Mouse (Mus musculus): ENCODE results near the gene Gnl2. TPM values are rescaled to one million over a fixed set of nuclear protein-coding genes. Genes with fewer than 3 reads are reported as not detected.
A peak's percentile ranks its signal among the peaks of the same experiment; 100 is the strongest.

The Gnl2 gene
- polyA plus RNA-seq, 1 experiment from 2014 or later = 85.7 TPM

- peak; percentile 99 for ATAC-seq
- H3K9ac ChIP-seq (ENCODE audit: low read depth, low read length) = peak overlapping the region; percentile 91
- no peaks in the 10 kb centered on the region for H3K9me3 ChIP-seq (ENCODE audit: control insufficient read depth, low read length)
- WGBS = under 1% methylated on average over 50 of the region's 50 CpGs
- H3K27me3 ChIP-seq (replicated peaks; ENCODE audit: control insufficient read depth, insufficient read depth, low read length) = no peaks in the 10 kb centered on the region
- no peaks in the 10 kb centered on the region for H3K36me3 ChIP-seq (ENCODE audit: control insufficient read depth, insufficient read depth, low read length)
- peak overlapping the region; percentile 72 for H3K27ac ChIP-seq (ENCODE audit: low read depth, low read length)
- peak overlapping the region; percentile 99 for H3K4me3 ChIP-seq (ENCODE audit: low read length)
- H3K4me2 ChIP-seq (ENCODE audit: low read length) = peak overlapping the region; percentile 97
- peaks cover 12% of the 10 kb centered on the region for H3K4me1 ChIP-seq (ENCODE audit: control insufficient read depth, insufficient read depth, low read depth, low read length)
Measured at GRCm38 (mm10) chr4:125029891-125030614, 13.7 kb downstream of the Gnl2 start.

DNA sequence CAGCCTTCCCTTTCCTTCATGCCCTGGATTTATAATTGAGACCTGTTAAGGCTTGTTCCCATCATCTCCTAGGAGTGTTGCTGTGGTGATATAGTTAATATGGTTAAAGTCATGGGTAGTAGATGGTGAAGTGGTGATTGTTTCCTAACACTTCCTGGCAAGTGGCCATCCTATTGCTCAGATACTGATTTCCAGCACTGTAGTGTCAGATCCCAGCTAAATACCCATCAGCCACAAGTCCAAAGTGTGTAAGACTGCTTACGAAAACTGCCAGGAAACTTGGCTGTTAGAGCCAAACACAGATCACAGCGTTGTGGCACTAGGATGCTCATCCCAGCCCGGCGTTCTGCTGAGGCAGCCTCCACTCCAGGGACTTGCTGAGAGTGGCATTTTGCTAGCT, 18.0 kb downstream of the Gnl2 start:
- 85% methylated on average over 4 of the region's 4 CpGs for WGBS

GRCm38 (mm10) chr4:125044454-125044853, 28.1 kb downstream of the Gnl2 start:
- Histone ChIP-seq H3K9ac (ENCODE audit: low read depth, low read length) (no peak overlapping the region), H3K4me1 (ENCODE audit: control insufficient read depth, insufficient read depth, low read depth, low read length) (no peaks in the 10 kb centered on the region), H3K27me3 (replicated peaks; ENCODE audit: control insufficient read depth, insufficient read depth, low read length) (no peaks in the 10 kb centered on the region), H3K36me3 (ENCODE audit: control insufficient read depth, insufficient read depth, low read length) (peaks cover 61% of the 10 kb centered on the region), H3K4me2 (ENCODE audit: low read length) (no peak overlapping the region), H3K27ac (ENCODE audit: low read depth, low read length) (no peak overlapping the region), H3K4me3 (ENCODE audit: low read length) (no peak overlapping the region), H3K9me3 (ENCODE audit: control insufficient read depth, low read length) (no peaks in the 10 kb centered on the region)
- 92% methylated on average over 7 of the region's 7 CpGs for WGBS
- ATAC-seq = no peak

More for the DNA sequence above, 18.0 kb downstream of the Gnl2 start:
- no peaks in the 10 kb centered on the region for H3K27me3 ChIP-seq (replicated peaks; ENCODE audit: control insufficient read depth, insufficient read depth, low read length)
- peaks cover 5% of the 10 kb centered on the region; the same call in 1 of the 2 replicates for H3K36me3 ChIP-seq (ENCODE audit: control insufficient read depth, insufficient read depth, low read length)
- H3K4me1 ChIP-seq (ENCODE audit: control insufficient read depth, insufficient read depth, low read depth, low read length) = peaks cover 11% of the 10 kb centered on the region
- no peaks in the 10 kb centered on the region for H3K9me3 ChIP-seq (ENCODE audit: control insufficient read depth, low read length)
- ATAC-seq = no peak
- no peak overlapping the region for H3K4me2 ChIP-seq (ENCODE audit: low read length)
- H3K27ac ChIP-seq (ENCODE audit: low read depth, low read length) = no peak overlapping the region
- no peak overlapping the region for H3K9ac ChIP-seq (ENCODE audit: low read depth, low read length)
- no peak overlapping the region for H3K4me3 ChIP-seq (ENCODE audit: low read length)

GRCm38 (mm10) chr4:125055385-125055784, 39.0 kb downstream of the Gnl2 start:
- H3K4me1 ChIP-seq (ENCODE audit: control insufficient read depth, insufficient read depth, low read depth, low read length) = no peaks in the 10 kb centered on the region; the same call in 1 of the 2 replicates
- WGBS = 95% methylated on average over 9 of the region's 9 CpGs
- no peaks in the 10 kb centered on the region for H3K9me3 ChIP-seq (ENCODE audit: control insufficient read depth, low read length)
- no peaks in the 10 kb centered on the region for H3K27me3 ChIP-seq (replicated peaks; ENCODE audit: control insufficient read depth, insufficient read depth, low read length)
- peaks cover 35% of the 10 kb centered on the region for H3K36me3 ChIP-seq (ENCODE audit: control insufficient read depth, insufficient read depth, low read length)
- H3K4me2 ChIP-seq (ENCODE audit: low read length) = no peak overlapping the region
- no peak overlapping the region for H3K4me3 ChIP-seq (ENCODE audit: low read length)
- no peak overlapping the region for H3K27ac ChIP-seq (ENCODE audit: low read depth, low read length)
- H3K9ac ChIP-seq (ENCODE audit: low read depth, low read length) = no peak overlapping the region
- no peak for ATAC-seq

- Histone ChIP-seq H3K27ac (ENCODE audit: low read depth, low read length) (no peak overlapping the region), H3K36me3 (ENCODE audit: control insufficient read depth, insufficient read depth, low read length) (peaks cover 31% of the 10 kb centered on the region), H3K4me2 (ENCODE audit: low read length) (no peak overlapping the region), H3K9ac (ENCODE audit: low read depth, low read length) (no peak overlapping the region), H3K4me3 (ENCODE audit: low read length) (no peak overlapping the region), H3K4me1 (ENCODE audit: control insufficient read depth, insufficient read depth, low read depth, low read length) (no peaks in the 10 kb centered on the region; the same call in 1 of the 2 replicates), H3K9me3 (ENCODE audit: control insufficient read depth, low read length) (no peaks in the 10 kb centered on the region), H3K27me3 (replicated peaks; ENCODE audit: control insufficient read depth, insufficient read depth, low read length) (no peaks in the 10 kb centered on the region)
- WGBS = 91% methylated on average over 4 of the region's 4 CpGs
- ATAC-seq = no peak
Measured at GRCm38 (mm10) chr4:125056476-125056875, 40.1 kb downstream of the Gnl2 start.

- Histone ChIP-seq H3K27me3 (replicated peaks; ENCODE audit: control insufficient read depth, insufficient read depth, low read length) (no peaks in the 10 kb centered on the region), H3K9me3 (ENCODE audit: control insufficient read depth, low read length) (no peaks in the 10 kb centered on the region), H3K36me3 (ENCODE audit: control insufficient read depth, insufficient read depth, low read length) (peaks cover 26% of the 10 kb centered on the region), H3K27ac (ENCODE audit: low read depth, low read length) (no peak overlapping the region), H3K4me1 (ENCODE audit: control insufficient read depth, insufficient read depth, low read depth, low read length) (no peaks in the 10 kb centered on the region; the same call in 1 of the 2 replicates), H3K9ac (ENCODE audit: low read depth, low read length) (no peak overlapping the region), H3K4me3 (ENCODE audit: low read length) (no peak overlapping the region), H3K4me2 (ENCODE audit: low read length) (no peak overlapping the region)
- no peak for ATAC-seq
- WGBS = 68% methylated on average over 3 of the region's 3 CpGs
Measured at GRCm38 (mm10) chr4:125057273-125057672, 40.9 kb downstream of the Gnl2 start.

GRCm38 (mm10) chr4:125058033-125058432, 41.6 kb downstream of the Gnl2 start:
- 61% methylated on average over 5 of the region's 5 CpGs for WGBS

DNA sequence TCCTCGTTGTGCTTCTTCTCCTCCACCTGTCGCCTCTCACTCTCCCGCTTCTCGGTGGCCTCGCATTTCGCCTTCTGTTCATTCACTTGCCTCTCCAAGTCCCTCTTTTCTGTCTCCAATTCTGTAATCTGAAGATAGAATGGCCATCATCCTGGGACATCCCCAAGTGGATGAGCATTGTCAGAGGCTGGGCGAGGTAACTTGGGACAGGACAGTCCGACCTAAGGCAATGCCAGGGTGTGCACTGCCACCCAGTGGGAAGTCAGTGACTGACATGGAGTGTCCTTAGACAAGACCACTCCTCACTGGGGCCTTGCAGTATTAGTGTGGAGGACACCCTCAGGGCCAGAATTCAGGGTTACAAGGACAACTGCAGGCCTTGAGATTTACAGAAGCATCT, 42.6 kb downstream of the Gnl2 start:
- no peaks in the 10 kb centered on the region; the same call in 1 of the 2 replicates for H3K4me1 ChIP-seq (ENCODE audit: control insufficient read depth, insufficient read depth, low read depth, low read length)
- no peaks in the 10 kb centered on the region for H3K9me3 ChIP-seq (ENCODE audit: control insufficient read depth, low read length)
- 5% methylated on average over 8 of the region's 8 CpGs for WGBS
- no peaks in the 10 kb centered on the region for H3K27me3 ChIP-seq (replicated peaks; ENCODE audit: control insufficient read depth, insufficient read depth, low read length)
- ATAC-seq = peak; percentile 90
- peak overlapping the region; percentile 21; the same call in 1 of the 2 replicates for H3K4me3 ChIP-seq (ENCODE audit: low read length)
- peaks cover 15% of the 10 kb centered on the region for H3K36me3 ChIP-seq (ENCODE audit: control insufficient read depth, insufficient read depth, low read length)
- H3K4me2 ChIP-seq (ENCODE audit: low read length) = peak overlapping the region; percentile 59
- H3K27ac ChIP-seq (ENCODE audit: low read depth, low read length) = no peak overlapping the region
- H3K9ac ChIP-seq (ENCODE audit: low read depth, low read length) = peak overlapping the region; percentile 21; the same call in 1 of the 2 replicates

More at GRCm38 (mm10) chr4:125058033-125058432, 41.6 kb downstream of the Gnl2 start:
- ATAC-seq = no peak
- no peaks in the 10 kb centered on the region; the same call in 1 of the 2 replicates for H3K4me1 ChIP-seq (ENCODE audit: control insufficient read depth, insufficient read depth, low read depth, low read length)
- no peak overlapping the region for H3K4me3 ChIP-seq (ENCODE audit: low read length)
- no peak overlapping the region for H3K27ac ChIP-seq (ENCODE audit: low read depth, low read length)
- H3K27me3 ChIP-seq (replicated peaks; ENCODE audit: control insufficient read depth, insufficient read depth, low read length) = no peaks in the 10 kb centered on the region
- H3K36me3 ChIP-seq (ENCODE audit: control insufficient read depth, insufficient read depth, low read length) = peaks cover 22% of the 10 kb centered on the region
- H3K9ac ChIP-seq (ENCODE audit: low read depth, low read length) = no peak overlapping the region
- H3K4me2 ChIP-seq (ENCODE audit: low read length) = no peak overlapping the region
- H3K9me3 ChIP-seq (ENCODE audit: control insufficient read depth, low read length) = no peaks in the 10 kb centered on the region

GRCm38 (mm10) chr4:125063829-125064228, 47.4 kb downstream of the Gnl2 start:
- 0 out of 2 replicates have a peak, but pooled peaks cover 2% of the 10 kb centered on the region for H3K36me3 ChIP-seq (ENCODE audit: control insufficient read depth, insufficient read depth, low read length)
- 77% methylated on average over 8 of the region's 8 CpGs for WGBS
- no peak for ATAC-seq

More at GRCm38 (mm10) chr4:125063829-125064228, 47.4 kb downstream of the Gnl2 start:
- Histone ChIP-seq H3K9ac (ENCODE audit: low read depth, low read length) (no peak overlapping the region), H3K27ac (ENCODE audit: low read depth, low read length) (no peak overlapping the region), H3K4me2 (ENCODE audit: low read length) (no peak overlapping the region), H3K9me3 (ENCODE audit: control insufficient read depth, low read length) (no peaks in the 10 kb centered on the region), H3K4me1 (ENCODE audit: control insufficient read depth, insufficient read depth, low read depth, low read length) (peaks cover 14% of the 10 kb centered on the region), H3K27me3 (replicated peaks; ENCODE audit: control insufficient read depth, insufficient read depth, low read length) (no peaks in the 10 kb centered on the region), H3K4me3 (ENCODE audit: low read length) (no peak overlapping the region)
